Mouse (Mus musculus): ENCODE data around the gene Leng9.

Leng9 gene

GRCm38 (mm10) chr7:4144046-4144445 is 6.1 kb downstream of the Leng9 start:
- DNase-seq: peak; percentile 27

- peak; percentile 36 for DNase-seq
Observed at GRCm38 (mm10) chr7:4143506-4143905, 6.7 kb downstream of the Leng9 start.

GRCm38 (mm10) chr7:4142796-4143445 is 7.3 kb downstream of the Leng9 start:
- peak; percentile 22 for DNase-seq

- peak; percentile 28 for DNase-seq
Observed at GRCm38 (mm10) chr7:4141648-4142325, 8.4 kb downstream of the Leng9 start.

GRCm38 (mm10) chr7:4139391-4139790 is 10.8 kb downstream of the Leng9 start:
- DNase-seq: peak; percentile 32

- peak; percentile 43 for DNase-seq
Observed at GRCm38 (mm10) chr7:4138671-4139070, 11.5 kb downstream of the Leng9 start.

- DNase-seq: no peak
Observed at GRCm38 (mm10) chr7:4138181-4138580, 12.0 kb downstream of the Leng9 start.

GRCm38 (mm10) chr7:4137746-4138145 is 12.4 kb downstream of the Leng9 start:
- no peak for DNase-seq

- peak; percentile 99 for DNase-seq
Observed at GRCm38 (mm10) chr7:4136771-4137531, 13.2 kb downstream of the Leng9 start, which contains the start of gene Leng8. Leng8 (plus strand) TSS chr7:4137039.

- no peak for DNase-seq
Observed at GRCm38 (mm10) chr7:4136404-4136770, 13.8 kb downstream of the Leng9 start.

- no peak for DNase-seq
Observed at GRCm38 (mm10) chr7:4134911-4135310, 15.3 kb downstream of the Leng9 start.

GRCm38 (mm10) chr7:4132998-4133397 is 17.2 kb downstream of the Leng9 start:
- peak; percentile 35 for DNase-seq

- DNase-seq: no peak
Observed at GRCm38 (mm10) chr7:4132581-4132980, 17.6 kb downstream of the Leng9 start.

GRCm38 (mm10) chr7:4131964-4132363 is 18.2 kb downstream of the Leng9 start:
- no peak for DNase-seq

GRCm38 (mm10) chr7:4130686-4131452 is 19.3 kb downstream of the Leng9 start:
- peak; percentile 88 for DNase-seq

GRCm38 (mm10) chr7:4128860-4129259 is 21.3 kb downstream of the Leng9 start:
- peak; percentile 32 for DNase-seq

- DNase-seq: peak; percentile 23
Observed at GRCm38 (mm10) chr7:4127894-4128293, 22.3 kb downstream of the Leng9 start.

GRCm38 (mm10) chr7:4126992-4127785 is 23.0 kb downstream of the Leng9 start:
- DNase-seq: peak; percentile 22

- DNase-seq: no peak
Observed at GRCm38 (mm10) chr7:4125306-4125705, 24.9 kb downstream of the Leng9 start.

GRCm38 (mm10) chr7:4124856-4125255 is 25.3 kb downstream of the Leng9 start:
- DNase-seq: no peak

- peak; percentile 83 for DNase-seq
Observed at GRCm38 (mm10) chr7:4124315-4124759, 25.8 kb downstream of the Leng9 start.

GRCm38 (mm10) chr7:4123732-4124131 is 26.4 kb downstream of the Leng9 start:
- DNase-seq: peak; percentile 86
